Mouse (Mus musculus): ENCODE data around the gene Lrrtm1. TPM values are rescaled to one million over a fixed set of nuclear protein-coding genes. Genes with fewer than 3 reads are reported as not detected.

The Lrrtm1 gene
- total RNA-seq, 1 experiment from 2014 or later, result not detected

DNA sequence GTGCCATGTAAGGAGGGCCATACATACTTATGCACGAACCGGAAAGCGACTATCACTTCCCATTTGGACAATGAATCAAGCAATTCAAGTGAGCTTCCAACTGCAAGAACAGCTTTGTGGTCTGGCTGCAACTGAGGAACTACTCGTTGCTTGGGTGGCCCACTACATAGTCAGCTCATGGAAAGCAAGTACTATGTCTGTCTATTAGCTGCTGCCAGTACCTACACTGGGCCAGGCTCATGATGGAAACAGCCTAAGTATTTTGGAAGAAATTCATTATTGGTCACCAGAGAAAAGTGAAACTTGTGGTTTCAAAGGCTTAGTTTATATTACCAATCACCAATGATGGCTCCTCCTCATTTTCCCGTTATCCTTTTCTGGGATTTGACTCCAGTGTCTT, 43.8 kb downstream of the Lrrtm1 start:
- no peak for ATAC-seq (replicated peaks in 1 of 2; ENCODE audit: insufficient read depth in 1 of 2, low FRiP score in 2 of 2, low TSS enrichment in 1 of 2, low read depth in 1 of 2, poor library complexity in 2 of 2, severe bottlenecking in 2 of 2)

DNA sequence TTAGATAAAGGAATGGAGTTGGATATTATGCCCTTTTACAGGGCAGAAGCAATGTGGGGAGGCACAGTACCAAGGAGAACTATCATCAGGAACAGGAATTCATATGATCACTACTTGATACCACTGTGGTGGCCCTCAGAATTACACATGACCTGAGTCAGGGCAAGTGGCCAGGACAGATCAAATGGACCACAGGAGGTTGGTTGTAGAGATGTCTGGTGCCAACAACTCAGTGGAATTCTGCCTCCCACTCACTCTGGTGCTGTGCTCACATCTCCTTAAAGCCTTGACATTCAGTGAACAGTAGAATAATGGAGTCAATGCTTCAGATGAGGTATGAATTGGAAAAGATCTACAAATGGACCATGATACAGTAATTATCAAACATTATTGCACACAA, 45.9 kb downstream of the Lrrtm1 start:
- no peak for ATAC-seq (replicated peaks in 1 of 2; ENCODE audit: insufficient read depth in 1 of 2, low FRiP score in 2 of 2, low TSS enrichment in 1 of 2, low read depth in 1 of 2, poor library complexity in 2 of 2, severe bottlenecking in 2 of 2)

DNA sequence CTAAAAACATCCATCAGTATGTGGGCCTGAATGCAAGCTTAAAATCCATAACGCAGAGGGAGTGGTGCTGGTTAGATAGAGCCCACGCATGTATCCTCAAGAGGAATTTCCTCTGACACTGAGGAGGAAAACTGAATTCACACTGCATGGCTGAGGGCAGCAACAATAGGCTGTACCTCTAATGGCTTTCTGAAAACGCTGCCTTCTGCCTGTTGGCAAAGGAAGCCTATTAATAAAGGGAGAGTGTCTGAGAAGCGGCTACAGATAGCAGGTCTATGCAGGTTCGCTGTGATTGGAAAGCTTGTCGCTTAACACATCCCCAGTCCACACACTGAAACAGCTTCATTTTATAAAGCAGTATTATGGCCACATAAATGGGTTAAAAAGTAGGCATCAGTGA, 48.9 kb downstream of the Lrrtm1 start:
- no peak for ATAC-seq (replicated peaks in 1 of 2; ENCODE audit: insufficient read depth in 1 of 2, low FRiP score in 2 of 2, low TSS enrichment in 1 of 2, low read depth in 1 of 2, poor library complexity in 2 of 2, severe bottlenecking in 2 of 2)

DNA sequence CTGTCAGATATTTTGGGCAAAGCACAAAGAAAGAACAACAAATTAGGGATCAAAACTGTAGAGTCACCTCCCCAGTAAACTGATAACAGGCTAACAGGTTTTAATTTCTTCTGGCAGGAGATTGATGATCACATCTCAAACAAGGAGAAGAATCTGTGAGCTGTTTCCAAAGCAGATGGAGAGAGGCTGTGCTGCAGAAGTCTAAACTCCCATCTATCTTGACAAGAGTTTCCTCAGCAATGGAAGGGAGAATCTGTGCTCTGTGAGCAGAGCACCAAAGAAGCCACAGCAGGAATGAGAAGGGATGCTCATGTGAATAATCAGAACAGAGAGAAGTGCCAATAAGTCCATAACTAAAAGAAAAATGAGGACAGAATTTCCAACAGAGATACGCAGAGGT, 58.8 kb downstream of the Lrrtm1 start:
- no peak for ATAC-seq (replicated peaks in 1 of 2; ENCODE audit: insufficient read depth in 1 of 2, low FRiP score in 2 of 2, low TSS enrichment in 1 of 2, low read depth in 1 of 2, poor library complexity in 2 of 2, severe bottlenecking in 2 of 2)

DNA sequence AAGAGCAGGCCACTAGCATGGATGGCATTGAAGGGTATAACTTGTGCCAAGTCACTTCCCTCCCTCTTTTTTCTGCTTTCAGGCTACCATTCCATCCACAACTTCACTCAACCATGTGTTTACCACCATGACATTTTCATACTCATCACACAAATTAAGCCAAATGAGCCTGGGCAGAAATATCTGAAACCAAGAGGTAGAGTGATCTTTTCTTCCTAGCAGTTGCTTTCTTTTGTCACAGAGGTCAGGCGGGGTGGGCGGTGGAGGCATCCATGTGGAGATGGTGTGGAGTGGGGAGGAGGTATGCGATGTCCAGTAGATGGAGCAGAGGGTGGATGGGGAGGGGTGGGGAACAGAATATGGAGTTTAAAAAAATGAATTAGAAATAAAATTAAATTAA, 64.3 kb downstream of the Lrrtm1 start:
- no peak for ATAC-seq (replicated peaks in 1 of 2; ENCODE audit: insufficient read depth in 1 of 2, low FRiP score in 2 of 2, low TSS enrichment in 1 of 2, low read depth in 1 of 2, poor library complexity in 2 of 2, severe bottlenecking in 2 of 2)

Measured in hematopoietic stem cell, adult 5-6 weeks (primary cell).